Mouse (Mus musculus) yolk sac, embryonic 10.5 days (tissue): ENCODE results near the gene Adgrl3.

Experiments
- DNase-seq: peaks from one replicate; pipeline ENCODE4 v3.0.0-alpha.2; 2017; ENCODE audit warnings: low spot score

Gene Adgrl3

DNA sequence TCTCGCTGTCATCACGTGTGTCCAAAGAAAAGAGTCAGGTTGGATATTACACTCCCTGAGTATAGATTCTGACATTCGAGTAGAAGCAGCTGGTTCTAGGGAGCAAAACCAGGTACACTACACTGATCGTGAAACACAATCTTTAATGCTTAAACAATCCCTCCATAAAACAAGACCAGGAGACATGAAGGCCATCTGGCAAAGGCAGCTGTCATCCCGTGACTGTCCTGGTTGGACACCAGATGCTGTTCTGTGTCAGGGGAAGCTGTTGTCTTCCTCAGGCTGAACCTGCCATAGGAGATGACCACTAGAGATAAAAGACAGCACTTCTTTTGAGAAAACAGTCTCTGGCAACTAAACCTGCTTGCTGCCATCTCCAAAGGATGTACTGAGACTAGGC is 228.8 kb downstream of the Adgrl3 start:
- DNase-seq = no peak

GRCm38 (mm10) chr5:81256091-81256490 is 236.2 kb downstream of the Adgrl3 start:
- DNase-seq = no peak

GRCm38 (mm10) chr5:81269689-81270088 is 249.8 kb downstream of the Adgrl3 start:
- no peak for DNase-seq

- DNase-seq = no peak
These were observed 255.6 kb downstream of the Adgrl3 start for GRCm38 (mm10) chr5:81275346-81276047.

- no peak for DNase-seq
These were observed 259.3 kb downstream of the Adgrl3 start for GRCm38 (mm10) chr5:81279246-81279645.

DNA sequence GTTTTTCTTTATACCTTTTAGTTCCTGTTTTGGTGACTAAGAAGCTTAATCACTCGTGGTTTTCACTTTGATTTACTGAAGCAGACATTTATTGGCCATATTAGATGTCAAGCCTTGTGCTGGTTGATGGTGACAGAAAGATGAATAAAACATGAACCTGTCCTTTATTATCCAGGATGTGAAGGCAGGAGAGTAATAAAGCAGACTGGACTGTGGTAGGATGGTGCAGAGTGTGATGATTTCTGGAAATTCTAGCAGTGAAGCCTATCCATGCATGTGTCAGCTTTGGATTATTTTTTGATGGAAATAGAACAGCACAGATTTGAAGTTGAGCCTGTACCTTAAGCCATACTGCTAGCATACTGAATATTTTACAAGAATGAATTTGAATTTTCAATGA is 265.7 kb downstream of the Adgrl3 start:
- DNase-seq = no peak

GRCm38 (mm10) chr5:81301874-81302273 is 281.9 kb downstream of the Adgrl3 start:
- no peak for DNase-seq

DNA sequence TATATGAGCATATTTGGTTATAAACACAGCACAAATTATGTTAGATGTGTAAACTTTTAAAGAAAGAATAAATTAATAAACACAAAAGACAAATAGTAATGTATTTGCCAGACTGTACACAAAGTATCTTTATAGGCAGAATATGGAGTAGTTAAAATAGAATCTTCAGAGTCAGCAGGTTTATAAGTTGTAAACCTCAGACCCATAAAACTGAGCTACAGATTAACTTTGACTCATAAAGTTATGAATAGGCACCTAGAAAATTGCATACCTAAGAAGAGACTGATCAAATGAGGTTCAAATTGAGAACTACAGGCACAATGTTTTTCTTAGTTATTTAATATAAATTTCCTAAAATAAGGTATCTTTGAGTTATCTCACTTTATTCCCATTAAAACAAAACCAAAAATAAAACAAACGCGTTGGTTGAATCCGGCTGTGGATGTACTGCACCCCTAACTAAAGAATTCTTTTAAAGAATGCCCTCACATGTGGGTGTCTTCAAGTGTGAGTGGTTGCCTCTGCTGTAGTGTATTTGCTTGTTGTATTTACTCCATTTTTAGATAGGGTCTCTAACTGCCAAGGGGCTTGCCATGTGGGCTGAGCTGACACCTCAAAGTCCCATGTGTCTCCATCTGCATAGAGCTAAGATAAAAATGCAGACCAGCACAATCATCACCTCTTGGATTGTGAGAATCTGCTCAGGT is 297.6 kb downstream of the Adgrl3 start:
- DNase-seq = no peak

DNA sequence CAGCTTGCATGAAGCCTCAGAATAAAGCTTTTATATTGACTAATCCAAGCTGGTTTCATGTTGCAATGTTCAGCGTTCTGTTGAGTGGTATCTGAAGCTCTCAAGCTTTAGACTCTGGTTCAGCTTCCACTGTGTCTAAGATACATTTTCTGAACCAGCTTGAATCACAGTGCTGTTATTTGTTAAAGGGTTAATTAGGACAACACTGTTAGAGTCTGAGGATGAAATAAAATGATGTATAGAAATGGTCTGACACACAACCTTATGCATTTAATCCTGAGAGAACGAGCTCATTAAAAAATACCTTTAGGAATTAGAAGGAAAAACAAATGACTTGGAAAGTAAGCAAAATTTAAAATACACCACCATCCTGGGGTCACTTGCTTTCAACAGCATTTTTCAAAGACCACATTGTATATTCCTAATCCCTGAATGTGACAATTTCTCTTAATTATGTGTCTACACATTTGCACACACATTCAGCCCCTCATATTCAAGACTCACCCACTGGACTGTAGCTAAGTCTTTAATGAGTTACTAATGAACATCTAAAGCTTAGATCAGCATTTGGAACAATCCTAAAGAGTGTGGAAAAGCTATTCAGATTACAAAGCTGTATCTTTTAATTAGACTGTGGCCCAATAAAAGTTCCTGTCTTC is 301.5 kb downstream of the Adgrl3 start:
- no peak for DNase-seq

GRCm38 (mm10) chr5:81322064-81322463 is 302.1 kb downstream of the Adgrl3 start:
- no peak for DNase-seq

GRCm38 (mm10) chr5:81326916-81327315 is 307.0 kb downstream of the Adgrl3 start:
- DNase-seq = no peak

- no peak for DNase-seq
These were observed 307.5 kb downstream of the Adgrl3 start for GRCm38 (mm10) chr5:81327392-81327791.

DNA sequence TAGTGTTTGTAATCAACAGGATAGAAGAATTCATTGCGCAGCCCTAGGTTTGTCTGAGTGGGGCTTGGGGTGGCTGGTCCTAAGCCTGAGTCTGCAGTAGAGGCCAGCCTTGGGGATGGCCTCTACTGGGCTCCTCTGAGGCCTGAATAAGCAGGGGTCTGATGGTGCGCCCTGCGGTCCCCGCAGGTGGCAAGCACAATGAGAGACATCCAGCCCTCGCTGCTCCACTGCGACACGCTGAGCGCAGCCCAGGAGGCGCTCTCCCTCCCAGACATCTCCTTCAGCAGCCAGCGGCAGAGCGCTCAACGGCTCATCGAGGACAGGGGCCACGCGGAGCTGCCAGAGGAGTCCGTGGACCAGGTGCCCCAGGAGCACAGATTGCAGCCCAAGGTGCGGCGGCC is 309.6 kb downstream of the Adgrl3 start:
- no peak for DNase-seq

DNA sequence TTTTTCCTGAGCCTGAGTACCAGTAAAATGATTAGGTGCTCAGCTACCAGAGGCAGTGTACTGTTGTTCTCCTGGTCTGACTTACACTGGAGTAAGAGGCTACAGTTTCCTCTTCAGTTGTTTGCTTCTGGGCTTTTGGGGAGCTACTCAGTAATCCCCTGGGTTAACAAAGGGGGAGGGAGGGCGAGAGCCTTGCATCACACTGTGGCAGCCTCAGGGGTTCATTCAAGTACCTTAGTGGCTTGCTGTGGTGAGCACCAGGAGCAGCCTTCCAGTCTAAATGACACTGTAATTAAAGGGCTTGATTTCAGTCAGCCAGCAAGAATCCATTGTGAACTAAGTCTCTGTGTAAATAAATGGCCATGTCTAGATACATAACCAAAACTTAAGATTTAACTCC is 324.4 kb downstream of the Adgrl3 start:
- no peak for DNase-seq

- DNase-seq = no peak
These were observed 325.1 kb downstream of the Adgrl3 start for GRCm38 (mm10) chr5:81345096-81345435.

DNA sequence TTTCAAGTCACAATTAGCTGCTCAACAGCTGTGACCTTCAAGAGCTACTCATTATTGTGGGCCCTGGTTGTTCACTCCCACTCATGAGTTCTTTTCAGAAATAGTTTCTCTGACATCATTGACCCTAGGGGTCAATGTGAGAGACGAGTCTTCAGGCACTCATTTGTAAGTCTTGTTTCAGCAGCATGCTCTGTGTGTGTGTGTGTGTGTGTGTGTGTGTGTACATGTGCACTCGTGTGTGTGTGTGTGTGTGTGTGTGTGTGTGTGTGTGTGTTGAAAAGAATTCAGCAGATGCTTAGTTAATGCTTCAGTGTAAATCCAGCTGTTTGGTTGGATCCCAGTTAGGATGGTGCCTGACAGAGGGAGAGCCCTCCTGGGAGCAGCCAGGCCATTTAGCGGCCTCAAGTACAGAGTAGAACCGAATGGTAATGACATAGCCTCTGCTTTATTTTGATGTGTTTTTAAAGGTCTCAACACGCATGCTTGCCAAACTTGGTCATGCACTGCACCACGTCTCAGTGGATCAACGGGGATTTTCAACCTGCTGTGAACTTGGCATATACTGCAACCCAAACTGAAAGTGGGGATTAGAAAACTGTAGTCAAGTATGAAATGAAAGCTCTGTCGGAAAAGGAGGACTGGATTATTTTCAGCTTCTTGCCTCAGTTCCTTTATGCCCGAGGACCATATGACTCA is 325.6 kb downstream of the Adgrl3 start:
- no peak for DNase-seq

GRCm38 (mm10) chr5:81347571-81347970 is 327.6 kb downstream of the Adgrl3 start:
- DNase-seq = no peak

GRCm38 (mm10) chr5:81359560-81359959 is 339.6 kb downstream of the Adgrl3 start:
- DNase-seq = no peak

- DNase-seq = no peak
These were observed 344.3 kb downstream of the Adgrl3 start for GRCm38 (mm10) chr5:81364198-81364643.

DNA sequence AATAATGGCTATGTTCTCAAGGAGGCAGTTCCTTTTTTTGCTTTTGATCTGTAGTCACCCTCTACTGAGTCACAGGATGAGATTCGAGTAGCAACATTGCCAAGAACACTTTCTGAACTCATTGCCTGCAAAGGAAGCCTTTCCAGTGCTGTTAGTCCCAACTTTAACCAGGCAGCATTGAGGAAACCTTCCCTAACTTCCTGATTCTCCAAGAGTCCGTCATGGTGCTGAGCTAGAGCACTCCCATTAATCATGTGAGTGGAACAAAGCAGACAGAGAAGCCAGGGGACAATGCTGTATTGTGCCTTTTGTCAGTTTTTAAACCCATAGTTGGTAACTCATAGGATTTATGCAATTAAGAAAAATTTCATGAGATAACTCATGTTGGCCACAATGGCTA is 345.3 kb downstream of the Adgrl3 start:
- no peak for DNase-seq

DNA sequence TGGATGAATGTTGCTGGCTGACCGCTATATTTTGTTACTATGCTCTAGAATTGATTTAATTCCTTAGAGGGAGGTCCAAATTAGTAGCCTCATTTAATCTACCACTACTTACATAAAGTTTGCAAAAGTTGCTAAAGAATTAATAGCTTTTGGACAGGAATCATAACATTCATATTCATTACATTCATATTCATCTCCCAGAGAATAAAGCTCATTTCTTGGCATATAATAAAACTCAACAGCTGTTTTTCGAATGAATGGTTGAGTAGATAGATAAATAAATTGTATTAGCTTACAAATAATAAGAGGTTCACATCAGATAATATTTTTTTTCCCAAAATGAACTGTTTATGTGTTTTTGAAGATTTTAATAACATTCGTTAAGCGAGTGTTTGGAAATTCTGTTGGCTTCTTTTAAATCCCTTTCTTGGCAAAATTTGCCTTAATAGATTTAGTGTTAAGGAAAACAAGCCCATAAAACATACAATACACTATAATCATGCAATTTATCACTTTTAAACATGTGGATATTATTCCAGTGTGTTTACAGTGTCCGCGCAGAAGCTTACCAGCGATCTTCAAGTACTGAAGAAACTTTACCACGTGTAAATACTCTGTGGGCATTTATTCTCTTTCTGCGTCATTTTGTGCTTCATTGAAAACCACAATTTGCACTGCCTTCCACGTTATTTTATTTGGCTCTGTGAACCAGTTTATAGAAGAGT is 350.4 kb downstream of the Adgrl3 start:
- no peak for DNase-seq

DNA sequence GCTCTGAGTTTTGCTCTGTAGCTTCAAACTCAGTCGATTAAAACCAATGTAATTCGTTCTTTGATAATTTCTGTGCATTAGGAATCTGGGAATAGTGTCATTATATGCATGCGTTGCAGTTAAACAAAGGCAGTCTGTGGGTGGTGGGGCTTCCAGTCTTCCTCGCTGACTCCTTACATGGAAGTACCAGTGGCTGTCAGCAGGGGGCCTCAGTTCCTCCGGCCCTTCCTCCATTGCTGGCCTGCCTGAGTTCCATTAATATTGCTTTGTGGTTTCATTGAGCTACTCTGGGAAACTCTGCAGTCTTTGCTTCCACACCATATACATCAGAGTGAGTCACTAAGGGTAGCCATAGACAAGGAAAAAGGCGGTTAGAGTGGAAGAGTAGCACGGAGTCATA is 356.1 kb downstream of the Adgrl3 start:
- DNase-seq = no peak
